Mouse (Mus musculus) c-Kit-negative CD71-positive TER-119-positive erythroid progenitor cells, embryonic 14.5 days (primary cell): ENCODE data around the gene Dnm1.

Experiments
- DNase-seq: peaks from one replicate; pipeline ENCODE4 v3.0.0-alpha.2; 2013; ENCODE audit warnings: low read depth, low spot score

Gene Dnm1

DNA sequence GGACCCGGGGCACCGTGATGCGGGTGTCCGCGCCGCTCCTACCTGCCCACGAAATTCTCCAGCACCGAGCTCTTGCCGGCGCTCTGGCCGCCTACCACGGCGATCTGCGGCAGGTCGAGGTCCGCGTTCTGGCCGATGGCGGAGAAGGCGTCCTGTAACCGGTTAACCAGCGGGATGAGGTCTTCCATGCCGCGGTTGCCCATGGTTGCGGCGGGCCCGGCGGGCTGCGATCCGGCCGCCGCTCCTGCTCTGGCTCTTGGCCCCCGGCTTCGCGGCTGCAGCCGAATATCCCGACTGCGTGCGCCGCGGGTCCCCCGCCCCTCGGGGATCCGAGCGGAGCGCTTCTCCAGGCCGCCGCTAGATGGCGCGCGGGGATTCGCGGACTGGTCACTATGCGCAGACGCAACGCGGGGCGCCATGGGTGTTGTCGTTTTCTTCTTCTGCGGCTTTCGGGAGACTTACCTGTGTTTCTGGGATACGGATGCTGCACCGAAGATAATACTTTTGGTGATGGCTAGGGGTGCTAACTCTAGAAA, at the start of gene Dnm1:
TSS of gene Dnm1 (minus strand) at position 332 of the 536 bp plus-strand sequence.
- peak; percentile 57 for DNase-seq

DNA sequence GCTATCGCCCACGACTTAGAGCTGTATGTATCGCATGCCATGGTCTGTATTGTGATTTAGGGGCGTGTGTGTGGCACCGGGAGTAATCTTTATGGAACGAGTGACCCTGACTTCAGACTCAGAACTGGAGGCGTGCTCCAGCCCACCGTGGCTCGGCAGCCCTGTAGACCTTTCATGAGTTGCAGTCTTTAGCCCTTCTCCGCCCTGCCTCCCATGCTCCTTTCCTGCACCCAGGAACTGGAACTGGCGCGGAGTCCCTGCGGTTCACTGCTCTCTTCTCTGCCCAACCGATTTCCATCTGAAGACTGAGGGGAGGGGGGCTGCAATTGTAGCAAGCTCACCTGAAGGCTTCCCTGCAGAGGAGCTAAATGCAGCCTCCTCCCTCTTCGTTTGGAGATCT, 43.6 kb upstream of the Dnm1 start:
- DNase-seq = no peak

DNA sequence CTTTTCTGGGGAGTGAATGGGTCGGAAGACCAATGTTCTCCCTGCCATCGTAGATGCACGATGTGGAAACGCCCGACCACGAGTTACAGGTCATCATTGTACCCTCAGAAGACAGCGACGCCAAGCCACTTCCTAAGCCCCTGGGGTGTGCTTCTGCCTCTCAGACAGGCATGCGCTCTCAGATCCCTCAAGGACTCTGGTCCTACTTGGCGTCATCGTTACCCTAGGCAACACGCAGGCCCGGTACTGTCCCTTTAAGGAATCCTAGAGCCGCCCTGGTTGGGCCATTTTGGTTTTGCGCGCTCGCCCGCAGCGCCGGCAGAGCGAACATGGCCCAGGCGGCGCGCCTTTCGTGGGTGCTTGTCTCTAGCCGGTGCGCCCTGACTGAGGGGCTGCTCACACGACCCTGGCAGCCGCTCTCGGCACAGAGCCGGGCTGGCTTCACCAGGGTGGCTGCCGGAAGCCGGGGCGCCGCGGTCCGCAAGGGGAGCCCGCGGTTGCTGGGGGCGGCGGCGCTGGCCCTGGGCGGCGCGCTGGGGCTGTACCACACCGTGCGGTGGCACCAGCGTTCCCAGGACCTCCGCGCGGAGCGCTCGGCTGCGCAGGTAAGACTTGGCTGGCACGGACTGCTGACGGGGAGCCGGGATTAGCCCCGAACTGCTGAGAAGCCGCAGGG, 42.9 kb upstream of the Dnm1 start:
- DNase-seq = peak; percentile 55

GRCm38 (mm10) chr2:32395484-32395945, 42.4 kb upstream of the Dnm1 start, which contains the start of gene Ptges2:
Gene Ptges2, plus strand, starts transcription at chr2:32395896.
- DNase-seq = peak; percentile 86

- no peak for DNase-seq
Measured at GRCm38 (mm10) chr2:32394973-32395372, 41.8 kb upstream of the Dnm1 start.

GRCm38 (mm10) chr2:32392063-32392462, 38.9 kb upstream of the Dnm1 start:
- no peak for DNase-seq

GRCm38 (mm10) chr2:32390871-32391270, 37.7 kb upstream of the Dnm1 start:
- no peak for DNase-seq

- DNase-seq = no peak
Measured at GRCm38 (mm10) chr2:32389157-32389556, 36.0 kb upstream of the Dnm1 start.

DNA sequence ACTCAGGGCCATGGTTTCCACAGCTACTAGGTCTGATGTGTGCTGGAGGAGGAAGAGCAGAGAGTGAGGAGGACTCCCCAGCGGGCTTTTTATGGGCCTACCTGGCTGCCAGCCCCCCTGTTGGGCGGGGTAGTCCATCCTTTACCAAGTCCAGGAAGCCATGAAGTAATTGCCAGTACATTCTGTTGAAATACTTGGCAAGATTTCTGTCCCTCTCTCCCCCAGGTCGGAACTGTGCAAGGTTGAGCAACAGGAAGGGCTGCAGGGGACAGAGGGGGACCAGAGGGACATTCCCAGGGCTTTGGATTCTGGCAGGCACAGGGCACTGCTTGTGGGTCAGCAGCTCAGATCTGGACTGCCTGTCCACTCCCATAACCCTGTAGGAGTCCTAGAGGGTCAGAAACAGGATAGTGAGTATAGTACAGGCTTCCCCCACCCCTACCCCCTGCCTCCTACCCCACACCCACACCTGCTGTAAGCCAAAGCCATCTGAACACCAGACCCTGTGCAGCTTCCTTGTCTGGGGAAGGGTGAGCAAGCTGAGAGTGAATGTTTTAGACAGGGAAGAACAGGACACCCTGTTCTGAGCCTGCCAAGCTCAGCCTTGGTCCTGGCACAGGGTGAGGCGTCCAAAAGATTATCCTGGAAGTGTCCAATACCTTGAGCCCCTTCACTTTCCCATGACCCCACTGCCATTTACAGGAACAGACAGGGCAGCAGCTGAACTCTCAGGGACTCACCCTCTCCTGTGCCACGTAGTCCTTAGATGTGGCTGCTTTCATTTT, 34.8 kb upstream of the Dnm1 start, which contains the start of gene Lcn2:
TSS of gene Lcn2 (minus strand) at position 547 of the 785 bp plus-strand sequence.
- no peak for DNase-seq

DNA sequence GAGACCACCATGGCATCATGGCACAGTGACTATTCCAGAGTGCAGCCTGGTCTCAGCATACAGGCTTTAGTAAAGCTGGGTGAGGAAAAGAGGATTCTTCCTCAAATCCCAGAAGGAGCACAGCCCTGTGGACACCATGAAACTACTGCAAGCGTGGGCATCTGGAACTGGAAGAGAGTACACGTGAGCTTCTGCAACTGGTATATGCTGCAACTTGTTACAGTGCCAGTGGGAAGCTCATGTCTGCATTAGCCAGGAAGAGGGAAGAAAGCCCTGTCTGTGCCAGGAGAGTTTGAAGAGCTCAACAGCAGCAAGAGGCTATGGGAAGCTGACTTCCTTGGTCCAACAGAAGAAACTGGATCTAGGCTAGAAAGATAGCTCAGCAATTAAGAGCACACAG, 29.6 kb upstream of the Dnm1 start:
- no peak for DNase-seq

- DNase-seq = peak; percentile 95
Measured at GRCm38 (mm10) chr2:32381775-32382223, 28.7 kb upstream of the Dnm1 start, which contains the start of gene 1110008P14Rik. Gene 1110008P14Rik, minus strand, starts transcription at chr2:32381938.

GRCm38 (mm10) chr2:32381141-32381774, 28.1 kb upstream of the Dnm1 start:
- DNase-seq = no peak

DNA sequence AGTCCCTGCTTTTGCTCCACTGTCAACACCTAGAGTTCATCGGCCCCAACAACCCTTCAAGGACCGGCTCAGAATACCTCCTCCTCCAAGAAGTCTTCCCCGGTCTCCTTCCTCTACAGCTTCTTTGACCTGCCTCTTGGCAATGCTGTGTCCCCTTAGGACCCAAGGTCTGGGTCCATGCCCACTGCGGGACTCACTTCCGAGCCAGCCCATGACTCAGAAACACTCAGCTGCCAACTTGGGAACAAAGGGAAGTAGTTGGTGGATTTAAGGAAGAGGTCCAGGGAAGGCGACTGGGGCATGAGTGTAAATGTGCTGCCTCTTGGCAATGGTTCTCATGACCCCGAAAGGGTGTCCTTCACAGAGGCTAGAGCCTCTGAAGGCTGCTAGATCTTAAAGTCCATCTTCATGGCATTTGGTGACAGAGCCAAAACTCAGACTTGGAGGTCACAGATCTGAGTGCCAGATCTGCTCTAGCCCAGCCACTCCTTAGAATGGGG, 26.9 kb upstream of the Dnm1 start:
- DNase-seq = no peak

- DNase-seq = no peak
Measured at GRCm38 (mm10) chr2:32376963-32377362, 23.8 kb upstream of the Dnm1 start.

GRCm38 (mm10) chr2:32375317-32375940, 22.3 kb upstream of the Dnm1 start:
- DNase-seq = no peak

GRCm38 (mm10) chr2:32374191-32374590, 21.1 kb upstream of the Dnm1 start:
- DNase-seq = no peak

- no peak for DNase-seq
Measured at GRCm38 (mm10) chr2:32367315-32367714, 14.2 kb upstream of the Dnm1 start.

GRCm38 (mm10) chr2:32364121-32364520, 11.0 kb upstream of the Dnm1 start:
- DNase-seq = no peak

DNA sequence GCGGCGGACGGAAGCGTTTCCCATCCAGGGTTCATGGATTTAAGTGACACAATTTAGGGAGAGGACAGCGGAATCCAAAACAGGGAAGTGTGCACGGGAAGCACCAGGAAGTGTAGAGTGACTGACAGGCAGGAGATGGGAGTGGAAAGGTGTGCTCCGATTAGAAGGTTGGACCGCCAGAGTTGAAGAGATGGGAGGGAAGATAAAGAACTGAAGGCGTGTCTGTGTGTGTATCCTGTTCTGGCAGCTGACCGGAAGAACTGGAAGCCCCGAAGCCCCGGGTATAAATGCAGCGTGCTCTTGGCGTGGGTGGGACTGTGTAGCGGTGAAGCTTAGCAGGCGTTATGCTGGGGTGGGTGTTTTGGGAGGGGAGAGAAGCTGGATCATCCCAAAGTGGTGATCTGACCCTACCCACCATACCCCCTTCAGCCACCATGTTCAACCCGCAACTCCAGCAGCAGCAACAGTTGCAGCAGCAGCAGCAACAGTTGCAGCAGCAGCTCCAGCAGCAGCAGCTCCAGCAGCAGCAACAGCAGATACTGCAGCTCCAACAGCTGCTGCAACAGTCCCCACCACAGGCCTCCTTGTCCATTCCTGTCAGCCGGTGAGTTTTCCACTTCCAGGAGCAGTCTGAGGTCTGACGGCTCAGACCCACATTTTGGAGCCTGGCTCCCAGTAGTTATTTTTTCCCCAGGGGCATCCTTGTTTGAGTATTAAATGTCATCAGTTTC, 10.4 kb upstream of the Dnm1 start:
- DNase-seq = peak; percentile 50

GRCm38 (mm10) chr2:32362817-32363340, 9.7 kb upstream of the Dnm1 start:
- peak; percentile 82 for DNase-seq
